ENCODE assay signal across 10 mouse cellular contexts in genomic region chr11:95088857-95089779, GRCm38 (mm10). TPM values are rescaled to one million over a fixed set of nuclear protein-coding genes. Genes with fewer than 3 reads are reported as not detected.
A peak's percentile ranks its signal among the peaks of the same experiment; 100 is the strongest.
DNase-seq lines count a peak whose midpoint lies in the region; ATAC-seq and TF ChIP-seq lines count a peak whose summit lies in the region.
"Had no signal": no experiment of that assay in that cellular context is flagged by ENCODE, and none has a peak within 500 bp of the region (broad histone marks: within the 10 kb centered on the region; RNA-seq: fewer than 3 reads in every experiment).

No protein-coding gene starts in this region.

- intact Hi-C loops in heart, postnatal 10 days (cut with DNase I): no loop called here

- no peak overlapping the region for H3K9ac ChIP-seq in lung, embryonic 14.5 days
- H3K9ac ChIP-seq in midbrain, postnatal 0 days (replicated peaks; ENCODE audit: low read length, poor library complexity, severe bottlenecking): no peak overlapping the region
- no peak overlapping the region for H3K9ac ChIP-seq in midbrain, embryonic 13.5 days (replicated peaks)
- H3K9ac ChIP-seq: hindbrain, embryonic 15.5 days; liver, embryonic 13.5 days had no signal

- peaks cover 28% of the 10 kb centered on the region for H3K27me3 ChIP-seq in E14TG2a.4 (ENCODE audit: insufficient read depth, low read length)
- H3K27me3 ChIP-seq in lung, embryonic 14.5 days (ENCODE audit: insufficient read depth, low read length): no peaks in the 10 kb centered on the region
- no peaks in the 10 kb centered on the region for H3K27me3 ChIP-seq in midbrain, postnatal 0 days (ENCODE audit: insufficient read depth, low read length)
- no peaks in the 10 kb centered on the region for H3K27me3 ChIP-seq in midbrain, embryonic 13.5 days
- H3K27me3 ChIP-seq: hindbrain, embryonic 15.5 days had no signal

- H3K9me3 ChIP-seq in E14TG2a.4 (ENCODE audit: low read length): peaks cover 5% of the 10 kb centered on the region; the same call in 1 of the 2 replicates
- H3K9me3 ChIP-seq in lung, embryonic 14.5 days (ENCODE audit: low read depth, low read length): no peaks in the 10 kb centered on the region
- no peaks in the 10 kb centered on the region for H3K9me3 ChIP-seq in midbrain, postnatal 0 days (ENCODE audit: low read length)
- H3K9me3 ChIP-seq in midbrain, embryonic 13.5 days: no peaks in the 10 kb centered on the region
- H3K9me3 ChIP-seq: hindbrain, embryonic 15.5 days; liver, embryonic 13.5 days had no signal

- WGBS in lung, embryonic 14.5 days: 59% methylated on average over 16 of the region's 16 CpGs
- 80% methylated on average over 16 of the region's 16 CpGs for WGBS in midbrain, postnatal 0 days
- WGBS in midbrain, embryonic 13.5 days: 88% methylated on average over 16 of the region's 16 CpGs

- no peak for TF ChIP-seq CTCF in E14TG2a.4 (conservative IDR thresholded peaks at IDR 0.05; ENCODE audit: low read length)
- no peak for TF ChIP-seq CTCF in lung, embryonic 14.5 days (IDR thresholded peaks at IDR 0.05; ENCODE audit: low read depth)
- no peak for TF ChIP-seq CTCF in midbrain, postnatal 0 days (IDR thresholded peaks at IDR 0.05)

- H3K4me1 ChIP-seq in E14TG2a.4 (replicated peaks; ENCODE audit: low read depth, low read length): peaks cover 61% of the 10 kb centered on the region
- peaks cover 22% of the 10 kb centered on the region for H3K4me1 ChIP-seq in lung, embryonic 14.5 days (ENCODE audit: insufficient read depth)
- no peaks in the 10 kb centered on the region for H3K4me1 ChIP-seq in midbrain, postnatal 0 days (ENCODE audit: insufficient read depth, low read length)
- peaks cover 6% of the 10 kb centered on the region for H3K4me1 ChIP-seq in midbrain, embryonic 13.5 days (replicated peaks)
- H3K4me1 ChIP-seq: hindbrain, embryonic 15.5 days had no signal

- H3K36me3 ChIP-seq in E14TG2a.4 (ENCODE audit: insufficient read depth, low read length): no peaks in the 10 kb centered on the region
- no peaks in the 10 kb centered on the region for H3K36me3 ChIP-seq in lung, embryonic 14.5 days (ENCODE audit: insufficient read depth)
- no peaks in the 10 kb centered on the region for H3K36me3 ChIP-seq in midbrain, postnatal 0 days (ENCODE audit: insufficient read depth, low read length)
- no peaks in the 10 kb centered on the region for H3K36me3 ChIP-seq in midbrain, embryonic 13.5 days
- H3K36me3 ChIP-seq: hindbrain, embryonic 15.5 days; liver, embryonic 13.5 days had no signal

- peak overlapping the region; percentile 63 for H3K27ac ChIP-seq in lung, embryonic 14.5 days (ENCODE audit: low read depth)
- no peak overlapping the region for H3K27ac ChIP-seq in midbrain, postnatal 0 days (ENCODE audit: low read depth, low read length)
- no peak overlapping the region for H3K27ac ChIP-seq in midbrain, embryonic 13.5 days
- H3K27ac ChIP-seq: hindbrain, embryonic 15.5 days; liver, embryonic 13.5 days had no signal

- no peak for ATAC-seq in lung, embryonic 14.5 days (ENCODE audit: insufficient read depth)
- no peak for ATAC-seq in midbrain, postnatal 0 days (ENCODE audit: low FRiP score)
- no peak for ATAC-seq in midbrain, embryonic 13.5 days

- peak overlapping the region; percentile 56 for H3K4me3 ChIP-seq in E14TG2a.4 (replicated peaks; ENCODE audit: low read length)
- H3K4me3 ChIP-seq in lung, embryonic 14.5 days (ENCODE audit: low read depth, low read length): no peak overlapping the region
- H3K4me3 ChIP-seq in midbrain, postnatal 0 days (ENCODE audit: low read depth, low read length): no peak overlapping the region
- H3K4me3 ChIP-seq in midbrain, embryonic 13.5 days (replicated peaks): no peak overlapping the region
- H3K4me3 ChIP-seq: hindbrain, embryonic 15.5 days; liver, embryonic 13.5 days had no signal

- no peak overlapping the region for H3K4me2 ChIP-seq in lung, embryonic 14.5 days
- H3K4me2 ChIP-seq in midbrain, postnatal 0 days (ENCODE audit: low read depth, low read length, poor library complexity, severe bottlenecking): no peak overlapping the region
- H3K4me2 ChIP-seq in midbrain, embryonic 13.5 days (replicated peaks): no peak overlapping the region
- H3K4me2 ChIP-seq: hindbrain, embryonic 15.5 days; liver, embryonic 13.5 days had no signal

- DNase-seq in adrenal gland, postnatal 25 days: peak; percentile 60
- peak; percentile 34 to 46 for DNase-seq in heart, postnatal 10 days
- DNase-seq in lung, embryonic 14.5 days: peak; percentile 45
- DNase-seq in thymus, postnatal 10 days (ENCODE audit: low spot score in 2 of 2): no peak
- DNase-seq in midbrain, postnatal 0 days (ENCODE audit: low spot score): no peak
- DNase-seq: liver, embryonic 13.5 days had no signal

RNA-seq across cellular contexts. Expression of gene Itga3, which starts 12.5 kb away (rescaled TPM):
- 36.8 and 40.7 TPM in 2 replicates for total RNA-seq in adrenal gland, postnatal 25 days (2021)
- 10 to 100 TPM; 14.3 to 14.6 TPM for total RNA-seq in heart, postnatal 10 days (2021)
- 27.1 and 28.4 TPM in 2 replicates for polyA plus RNA-seq in lung, embryonic 14.5 days (2014; fragmentation: Nextera tagmentation; extraction: Ambion mirVana)
- total RNA-seq in midbrain, postnatal 0 days (2014; rRNA removed): 33.2 and 38.3 TPM in 2 replicates
- 11.2 and 12.3 TPM in 2 replicates for polyA plus RNA-seq in midbrain, postnatal 0 days (2015; fragmentation: Nextera tagmentation; extraction: Ambion mirVana)
- 6.6 and 8.8 TPM in 2 replicates for polyA plus RNA-seq in midbrain, embryonic 13.5 days (2015; fragmentation: Nextera tagmentation; extraction: Ambion mirVana)

RNA-seq across cellular contexts. Expression of gene Dlx3, which starts 30.8 kb away (rescaled TPM):
- not detected in 2 replicates for total RNA-seq in adrenal gland, postnatal 25 days (2021)
- not detected for total RNA-seq in heart, postnatal 10 days (2021)
- 0.11 and 0.18 TPM in 2 replicates for polyA plus RNA-seq in lung, embryonic 14.5 days (2014; fragmentation: Nextera tagmentation; extraction: Ambion mirVana)
- total RNA-seq in midbrain, postnatal 0 days (2014; rRNA removed): 0.33 TPM in 1 of 2 replicates, not detected in the other
- polyA plus RNA-seq in midbrain, postnatal 0 days (2015; fragmentation: Nextera tagmentation; extraction: Ambion mirVana): not detected in 2 replicates
- 0.27 and 0.30 TPM in 2 replicates for polyA plus RNA-seq in midbrain, embryonic 13.5 days (2015; fragmentation: Nextera tagmentation; extraction: Ambion mirVana)
- total RNA-seq: neutrophil, adult 5-6 weeks had no signal

RNA-seq across cellular contexts. Expression of gene Pdk2, which starts 48.0 kb away (rescaled TPM):
- 82.9 and 86.4 TPM in 2 replicates for total RNA-seq in adrenal gland, postnatal 25 days (2021)
- total RNA-seq in heart, postnatal 10 days (2021): 100 to 1,000 TPM; 261 to 278 TPM
- polyA plus RNA-seq in lung, embryonic 14.5 days (2014; fragmentation: Nextera tagmentation; extraction: Ambion mirVana): 24.5 and 27.4 TPM in 2 replicates
- total RNA-seq in midbrain, postnatal 0 days (2014; rRNA removed): 14.1 and 18.1 TPM in 2 replicates
- polyA plus RNA-seq in midbrain, postnatal 0 days (2015; fragmentation: Nextera tagmentation; extraction: Ambion mirVana): 30.8 and 32.7 TPM in 2 replicates
- 21.4 and 24.7 TPM in 2 replicates for polyA plus RNA-seq in midbrain, embryonic 13.5 days (2015; fragmentation: Nextera tagmentation; extraction: Ambion mirVana)

RNA-seq across cellular contexts. Expression of gene Dlx4, which starts 56.9 kb away (rescaled TPM):
- not detected in 2 replicates for total RNA-seq in adrenal gland, postnatal 25 days (2021)
- under 1 TPM in 1 of 2 experiments, not detected in 1; 0.12 TPM for total RNA-seq in heart, postnatal 10 days (2021)
- 0.31 and 0.57 TPM in 2 replicates for polyA plus RNA-seq in lung, embryonic 14.5 days (2014; fragmentation: Nextera tagmentation; extraction: Ambion mirVana)
- 0.60 TPM in 1 of 2 replicates, not detected in the other for total RNA-seq in midbrain, postnatal 0 days (2014; rRNA removed)
- polyA plus RNA-seq in midbrain, postnatal 0 days (2015; fragmentation: Nextera tagmentation; extraction: Ambion mirVana): 0.47 and 0.51 TPM in 2 replicates
- polyA plus RNA-seq in midbrain, embryonic 13.5 days (2015; fragmentation: Nextera tagmentation; extraction: Ambion mirVana): not detected in 2 replicates
- total RNA-seq: neutrophil, adult 5-6 weeks had no signal
- polyA plus RNA-seq: hindbrain, embryonic 15.5 days had no signal

Comparison
In these comparisons a context has a peak if more than half of its experiments do, and no peak if none do; other contexts are left out.
1. DNase-seq: peak in adrenal gland, postnatal 25 days (single experiment), heart, postnatal 10 days (2 of 2) and lung, embryonic 14.5 days (single experiment); none in thymus, postnatal 10 days (0 of 2) and midbrain, postnatal 0 days (single experiment).